Mouse (Mus musculus): ENCODE data around the gene 4930435E12Rik.

The 4930435E12Rik gene

DNA sequence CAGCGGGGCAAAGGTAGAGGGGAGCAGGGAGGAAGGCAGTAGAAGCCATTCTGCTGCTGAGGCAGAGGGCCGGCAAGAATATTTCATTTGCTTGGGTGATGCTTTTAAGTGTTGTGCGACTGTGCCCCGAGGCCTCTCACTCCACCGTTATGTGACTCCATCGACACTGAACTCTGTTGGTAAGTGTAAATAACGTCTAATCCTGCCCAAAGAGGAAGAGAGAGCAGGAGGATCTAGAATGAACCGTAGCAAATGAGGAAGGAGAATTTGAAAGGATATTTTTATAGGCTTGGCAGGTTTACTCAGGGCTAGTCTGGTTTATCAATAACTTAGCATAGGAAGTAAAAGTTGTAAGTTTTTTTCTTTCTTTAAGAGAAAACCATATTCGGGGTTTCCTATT lies 59.0 kb downstream of the 4930435E12Rik start:
- no peak for DNase-seq (ENCODE audit: low read depth, low spot score)

DNA sequence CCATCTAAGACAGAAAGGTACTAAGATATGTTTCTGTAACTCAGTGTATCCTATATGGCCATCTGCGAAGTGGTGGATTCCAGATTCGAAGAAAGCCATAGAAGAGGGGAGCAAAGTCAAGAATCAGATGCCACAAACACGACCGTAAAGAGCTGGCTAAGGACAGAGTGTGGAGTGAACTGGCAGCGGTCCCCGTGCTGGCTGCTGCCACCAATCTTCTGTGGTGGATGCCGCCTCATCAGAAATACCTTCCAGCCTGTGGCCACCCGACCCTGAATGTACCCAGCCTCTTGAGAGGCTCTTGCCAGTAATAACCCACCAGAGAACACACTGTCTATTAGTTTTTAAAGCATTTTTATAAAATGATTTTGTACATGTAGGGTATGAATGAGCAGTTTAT lies 60.2 kb downstream of the 4930435E12Rik start:
- DNase-seq (ENCODE audit: low read depth, low spot score), result no peak

DNA sequence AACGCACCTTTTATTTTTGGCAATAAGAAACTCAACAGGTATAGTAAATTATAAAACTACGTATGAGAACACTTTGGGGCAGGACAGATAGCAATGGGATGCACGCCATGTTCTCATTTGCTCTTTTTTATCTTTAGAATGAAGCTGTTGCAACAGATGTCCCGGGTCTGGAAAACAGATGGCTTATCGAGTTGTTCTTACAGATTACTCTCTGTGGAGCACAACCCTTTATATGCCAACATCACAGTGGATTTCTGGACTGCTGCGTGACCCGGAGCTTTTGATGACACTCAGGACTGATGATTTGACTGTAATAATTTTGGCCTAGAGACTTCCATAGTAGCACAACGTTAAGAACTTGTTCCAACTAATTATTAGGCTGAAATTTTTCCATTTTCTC lies 60.8 kb downstream of the 4930435E12Rik start:
- no peak for DNase-seq (ENCODE audit: low read depth, low spot score)

DNA sequence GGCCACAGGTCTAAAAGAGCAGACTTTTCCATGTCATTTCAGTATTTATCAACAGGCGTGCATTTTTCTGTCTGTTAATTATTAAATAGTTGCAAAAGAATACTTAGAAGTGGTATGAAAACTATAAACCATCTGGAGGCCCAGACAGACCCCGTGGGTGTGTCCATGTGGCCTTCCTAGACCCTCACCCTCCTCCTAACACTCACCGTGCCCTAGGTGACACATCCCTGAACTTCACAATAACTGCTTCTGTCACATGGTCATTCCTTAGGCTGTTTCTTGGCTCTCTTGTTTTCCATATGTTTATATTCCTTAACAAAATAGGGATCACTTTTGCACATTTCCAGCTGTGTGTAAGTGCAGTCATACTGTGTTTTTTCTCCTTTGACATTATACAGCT lies 61.9 kb downstream of the 4930435E12Rik start:
- no peak for DNase-seq (ENCODE audit: low read depth, low spot score)

DNA sequence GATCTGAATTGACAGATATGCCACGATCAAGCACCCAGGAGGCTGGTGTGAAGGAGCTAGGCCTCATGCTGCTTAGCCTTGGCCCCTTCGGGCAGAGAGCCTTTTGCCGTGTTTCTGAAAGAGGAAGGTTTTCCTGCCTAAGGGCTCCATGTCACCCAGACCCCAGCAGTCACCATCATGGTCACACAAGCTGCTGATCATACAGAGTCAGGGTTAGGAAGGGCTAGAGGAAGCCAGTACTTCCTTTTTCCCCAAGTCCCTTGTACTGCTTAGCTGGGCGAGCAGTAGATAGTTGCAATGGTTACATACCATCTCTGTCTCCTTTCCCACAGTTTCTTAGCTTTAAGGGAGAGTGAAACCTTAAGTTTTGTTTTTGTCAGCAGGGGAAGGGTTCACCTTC lies 65.0 kb downstream of the 4930435E12Rik start:
- no peak for DNase-seq (ENCODE audit: low read depth, low spot score)

DNA sequence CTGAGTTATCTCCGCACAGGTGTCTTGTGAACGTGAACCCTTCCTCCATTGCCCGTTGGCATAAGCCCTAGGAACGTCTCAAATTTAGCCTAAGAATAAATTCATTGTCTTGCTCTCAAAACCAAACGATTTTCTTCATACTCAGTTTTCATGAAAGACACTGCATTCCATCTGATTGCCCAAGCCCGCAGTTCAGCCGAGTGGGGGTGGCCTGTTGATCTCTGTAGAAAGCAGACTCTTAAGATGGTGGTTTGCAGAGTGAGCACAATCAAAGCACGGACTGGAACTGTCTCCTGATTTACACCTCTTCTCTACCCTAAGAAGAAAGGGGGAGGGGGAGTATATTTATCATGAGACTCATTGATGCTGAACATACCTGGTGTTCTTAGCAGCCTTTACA lies 66.1 kb downstream of the 4930435E12Rik start:
- DNase-seq (ENCODE audit: low read depth, low spot score), result no peak

All from c-Kit-negative CD71-positive TER-119-positive erythroid progenitor cells, embryonic 14.5 days (primary cell).